Mouse (Mus musculus) liver, postnatal 0 days (tissue): ENCODE results near the gene Hoxc8.

ENCODE experiments used
- CTCF ChIP-seq: sonication (generic); IDR thresholded peaks from 2 replicates; pipeline ENCODE4 v1.5.1; 2016; ENCODE audit warnings: antibody characterized with exemption, low read depth
- EP300 ChIP-seq: IDR thresholded peaks from 2 replicates; pipeline ENCODE4 v1.6.1; 2016; ENCODE audit warnings: antibody characterized with exemption, low read depth, mild to moderate bottlenecking

- TF ChIP-seq EP300: no peak
- no peak for TF ChIP-seq CTCF
Observed at GRCm38 (mm10) chr15:102954192-102955006, 36.0 kb upstream of the Hoxc8 start, which contains the start of gene Hoxc11.
